Mouse (Mus musculus) E14TG2a.4 (cell line): Measurements from ENCODE around the gene Serpina12.

Experiments
- CTCF ChIP-seq: conservative IDR thresholded peaks from 2 replicates; pipeline ENCODE4 v1.5.1; 2014; ENCODE audit warnings: low read length
- NANOG ChIP-seq: IDR thresholded peaks from 2 replicates; pipeline ENCODE4 v1.6.1; 2014; ENCODE audit warnings: borderline replicate concordance, low read length, mixed read lengths
- POU5F1 ChIP-seq: IDR thresholded peaks from 2 replicates; pipeline ENCODE4 v1.6.1; 2014; ENCODE audit warnings: low read length, borderline replicate concordance

- TF ChIP-seq CTCF (no peak), NANOG (no peak), POU5F1 (no peak)
These were observed 51.3 kb downstream of the Serpina12 start for GRCm38 (mm10) chr12:103992945-103993344.
